Mouse (Mus musculus) gastrocnemius, adult 18-20 months (tissue): ENCODE data around the gene Ctdsp2. TPM values are rescaled to one million over a fixed set of nuclear protein-coding genes. Genes with fewer than 3 reads are reported as not detected.

Experiments used
- DNase-seq: peaks from one replicate; pipeline ENCODE4 v3.0.0; 2021; ENCODE audit warnings: low spot score
- total RNA-seq, 2 experiments: library from RNA; stranded (reverse); gene quantifications; 2 replicates each; pipeline ENCODE4 v1.2.3; 2021

Ctdsp2 gene
- total RNA-seq, 2 experiments from 2014 or later: 84.5 to 110 TPM

- no peak for DNase-seq
Observed at GRCm38 (mm10) chr10:126987183-126988118, 8.9 kb downstream of the Ctdsp2 start.

GRCm38 (mm10) chr10:126988513-126989165, 10.1 kb downstream of the Ctdsp2 start:
- DNase-seq: no peak

GRCm38 (mm10) chr10:126990313-126991056, 12.0 kb downstream of the Ctdsp2 start:
- DNase-seq: peak; percentile 91

GRCm38 (mm10) chr10:126991676-126992075, 13.2 kb downstream of the Ctdsp2 start:
- DNase-seq: no peak

- DNase-seq: no peak
Observed at GRCm38 (mm10) chr10:126993621-126994020, 15.1 kb downstream of the Ctdsp2 start.

- DNase-seq: no peak
Observed at GRCm38 (mm10) chr10:126997340-126998113, 19.0 kb downstream of the Ctdsp2 start.

- DNase-seq: no peak
Observed at GRCm38 (mm10) chr10:127000529-127000928, 22.0 kb downstream of the Ctdsp2 start, which contains the start of gene Avil. Gene Avil, plus strand, starts transcription at chr10:127000709.

- no peak for DNase-seq
Observed at GRCm38 (mm10) chr10:127001297-127001696, 22.8 kb downstream of the Ctdsp2 start.

- DNase-seq: no peak
Observed at GRCm38 (mm10) chr10:127002056-127002455, 23.5 kb downstream of the Ctdsp2 start.

GRCm38 (mm10) chr10:127002765-127003164, 24.2 kb downstream of the Ctdsp2 start:
- DNase-seq: no peak

GRCm38 (mm10) chr10:127003334-127003733, 24.8 kb downstream of the Ctdsp2 start:
- no peak for DNase-seq

- no peak for DNase-seq
Observed at GRCm38 (mm10) chr10:127003806-127004205, 25.3 kb downstream of the Ctdsp2 start.

GRCm38 (mm10) chr10:127016488-127016887, 38.0 kb downstream of the Ctdsp2 start:
- DNase-seq: no peak

- no peak for DNase-seq
Observed at GRCm38 (mm10) chr10:127017071-127017470, 38.6 kb downstream of the Ctdsp2 start.

- no peak for DNase-seq
Observed at GRCm38 (mm10) chr10:127018422-127018821, 39.9 kb downstream of the Ctdsp2 start.

- DNase-seq: peak; percentile 92
Observed at GRCm38 (mm10) chr10:127030336-127031296, 52.1 kb downstream of the Ctdsp2 start, which contains the start of gene Tsfm. Gene Tsfm, minus strand, starts transcription at chr10:127030840.

GRCm38 (mm10) chr10:127033301-127033741, 54.8 kb downstream of the Ctdsp2 start:
- DNase-seq: no peak

- DNase-seq: no peak
Observed at GRCm38 (mm10) chr10:127036273-127036672, 57.8 kb downstream of the Ctdsp2 start.

GRCm38 (mm10) chr10:127037641-127038040, 59.1 kb downstream of the Ctdsp2 start:
- DNase-seq: no peak
